ENCODE assay signal across 8 mouse cellular contexts in genomic region chr12:51828716-51829289, GRCm38 (mm10). TPM values are rescaled to one million over a fixed set of nuclear protein-coding genes. Genes with fewer than 3 reads are reported as not detected.
DNase-seq lines count a peak whose midpoint lies in the region; ATAC-seq lines count a peak whose summit lies in the region.

No protein-coding gene starts in this region.

- intact Hi-C loops in left cerebral cortex, postnatal 10 days (cut with DNase I): loop anchor here (5.0 kb wide), 1 partner anchor 163 kb away; no protein-coding TSS in a partner anchor
- intact Hi-C loops in left cerebral cortex, postnatal 25 days (cut with DNase I): loop anchor here (1.0 to 5.0 kb wide), 2 partner anchors 15 to 173 kb away; no protein-coding TSS in a partner anchor

- peak; percentile 10 for ATAC-seq in megakaryocyte, adult 5-6 weeks (ENCODE audit: poor library complexity, severe bottlenecking)

- peak; percentile 15 to 71 for DNase-seq in left cerebral cortex, postnatal 10 days (ENCODE audit: extremely low spot score in 1 of 2, low spot score in 2 of 2)
- DNase-seq in left cerebral cortex, postnatal 25 days (ENCODE audit: low spot score in 2 of 2): no peak
- DNase-seq in adrenal gland, postnatal 25 days: peak; percentile 53
- peak; percentile 56 for DNase-seq in gastrocnemius, postnatal 25 days
- peak; percentile 74 for DNase-seq in kidney, postnatal 14 days
- DNase-seq in spleen, postnatal 14 days (ENCODE audit: low spot score in 2 of 2): peak; percentile 59 to 69
- no peak for DNase-seq in layer of hippocampus, adult 8-10 months (ENCODE audit: low spot score in 2 of 2)

RNA-seq across cellular contexts. Expression of gene Hectd1, which starts 0.5 kb away (rescaled TPM):
- total RNA-seq in left cerebral cortex, postnatal 10 days (2021): 10 to 100 TPM; 89.9 to 90.7 TPM
- 10 to 100 TPM; 83.3 to 86.5 TPM for total RNA-seq in left cerebral cortex, postnatal 25 days (2021)
- total RNA-seq in adrenal gland, postnatal 25 days (2021): 96.6 and 102 TPM in 2 replicates
- 10 to 100 TPM; 80.5 to 82.2 TPM for total RNA-seq in gastrocnemius, postnatal 25 days (2021)
- total RNA-seq in megakaryocyte, adult 5-6 weeks (2015): 47.5 and 49.2 TPM in 2 replicates
- 89.7 and 96.1 TPM in 2 replicates for total RNA-seq in megakaryocyte, adult 5-6 weeks (2017)
- total RNA-seq in layer of hippocampus, adult 8-10 months (2022): 10 to 100 TPM; 76.0 to 86.8 (median 83.3) TPM

Comparison
In these comparisons a context has a peak if more than half of its experiments do, and no peak if none do; other contexts are left out.
1. DNase-seq: peak in left cerebral cortex, postnatal 10 days (2 of 2), adrenal gland, postnatal 25 days (single experiment), gastrocnemius, postnatal 25 days (single experiment), kidney, postnatal 14 days (single experiment) and spleen, postnatal 14 days (2 of 2); none in left cerebral cortex, postnatal 25 days (0 of 2) and layer of hippocampus, adult 8-10 months (0 of 2).